Mouse (Mus musculus): Measurements from ENCODE around the gene Trmt13. TPM values are rescaled to one million over a fixed set of nuclear protein-coding genes. Genes with fewer than 3 reads are reported as not detected.

The Trmt13 gene
- polyA plus RNA-seq, 1 experiment from 2014 or later = 13.1 TPM

DNA sequence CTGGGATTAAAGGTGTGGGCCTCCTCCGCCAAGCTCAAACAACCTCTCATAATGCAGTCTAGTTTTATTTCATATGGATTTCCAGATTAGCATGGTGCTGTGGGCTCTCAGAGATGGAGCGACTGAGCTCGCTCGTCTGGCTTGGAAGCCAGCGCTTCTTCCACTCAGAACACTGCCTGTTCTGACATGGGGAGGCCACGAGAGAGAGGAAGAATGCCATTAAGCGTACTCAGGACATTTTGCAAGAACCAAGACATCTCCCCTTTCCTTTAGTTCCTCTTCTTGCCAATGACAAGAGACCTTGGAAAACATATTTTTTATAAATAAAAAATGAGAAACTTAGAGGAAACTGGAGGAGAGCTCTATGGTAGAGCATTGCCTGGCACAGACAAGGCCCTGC is 34.4 kb upstream of the Trmt13 start:
- H3K9me3 ChIP-seq (replicated peaks) = no peaks in the 10 kb centered on the region
- H3K4me3 ChIP-seq = no peak overlapping the region
- H3K27ac ChIP-seq = peak overlapping the region; percentile 17; the same call in 1 of the 2 replicates
- H3K27me3 ChIP-seq (replicated peaks) = no peaks in the 10 kb centered on the region
- peaks cover 62% of the 10 kb centered on the region for H3K36me3 ChIP-seq
- WGBS (ENCODE audit: insufficient replicate concordance) = 83% methylated on average over 7 of the region's 7 CpGs
- no peak overlapping the region for H3K9ac ChIP-seq
- peaks cover 32% of the 10 kb centered on the region for H3K4me1 ChIP-seq
- H3K4me2 ChIP-seq = no peak overlapping the region
- ATAC-seq = no peak

DNA sequence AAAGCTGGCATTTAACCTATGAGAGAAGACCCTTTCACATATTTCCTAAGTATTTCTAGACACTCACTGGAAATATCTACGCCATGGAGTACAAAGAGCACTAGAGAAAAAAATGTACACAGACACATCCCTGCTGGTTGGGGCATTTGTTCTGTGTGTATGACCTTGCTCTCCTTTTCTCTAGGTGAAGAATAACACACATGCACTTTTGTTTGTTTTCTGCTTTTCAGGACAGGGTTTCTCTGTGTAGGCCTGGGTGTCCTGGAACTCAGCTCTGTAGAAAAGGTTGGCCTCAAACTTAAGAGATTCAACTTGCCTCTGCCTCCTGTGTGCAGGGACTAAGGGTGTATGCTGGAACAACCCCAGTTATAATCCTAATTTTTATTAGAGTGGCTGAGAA is 32.0 kb upstream of the Trmt13 start:
- no peaks in the 10 kb centered on the region for H3K27me3 ChIP-seq (replicated peaks)
- WGBS (ENCODE audit: insufficient replicate concordance) = 86% methylated on average over 1 of the region's 1 CpGs
- no peaks in the 10 kb centered on the region for H3K9me3 ChIP-seq (replicated peaks)
- H3K4me1 ChIP-seq = peaks cover 25% of the 10 kb centered on the region
- no peak overlapping the region for H3K9ac ChIP-seq
- no peak overlapping the region for H3K4me3 ChIP-seq
- ATAC-seq = no peak
- peaks cover 85% of the 10 kb centered on the region for H3K36me3 ChIP-seq
- H3K27ac ChIP-seq = no peak overlapping the region
- H3K4me2 ChIP-seq = no peak overlapping the region

DNA sequence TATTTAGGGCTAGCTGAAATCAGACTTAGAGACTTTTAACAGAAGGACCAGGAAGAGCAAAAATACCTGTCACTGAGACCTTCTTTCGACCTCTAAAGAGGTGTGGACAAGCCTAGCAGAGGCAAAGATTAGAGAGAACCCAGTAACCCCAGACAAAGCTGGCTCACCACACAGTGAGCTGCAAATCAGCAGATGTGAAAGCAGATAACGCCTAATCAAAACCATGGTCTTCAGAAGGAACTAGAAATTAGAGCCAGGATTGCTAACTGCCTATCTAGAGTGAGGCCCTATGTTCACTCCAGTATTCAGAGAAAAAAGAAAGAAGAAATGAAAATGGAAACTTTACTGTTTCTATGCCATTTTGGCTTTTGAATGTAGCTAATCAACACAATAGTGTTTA is 28.0 kb upstream of the Trmt13 start:
- H3K4me2 ChIP-seq = no peak overlapping the region

DNA sequence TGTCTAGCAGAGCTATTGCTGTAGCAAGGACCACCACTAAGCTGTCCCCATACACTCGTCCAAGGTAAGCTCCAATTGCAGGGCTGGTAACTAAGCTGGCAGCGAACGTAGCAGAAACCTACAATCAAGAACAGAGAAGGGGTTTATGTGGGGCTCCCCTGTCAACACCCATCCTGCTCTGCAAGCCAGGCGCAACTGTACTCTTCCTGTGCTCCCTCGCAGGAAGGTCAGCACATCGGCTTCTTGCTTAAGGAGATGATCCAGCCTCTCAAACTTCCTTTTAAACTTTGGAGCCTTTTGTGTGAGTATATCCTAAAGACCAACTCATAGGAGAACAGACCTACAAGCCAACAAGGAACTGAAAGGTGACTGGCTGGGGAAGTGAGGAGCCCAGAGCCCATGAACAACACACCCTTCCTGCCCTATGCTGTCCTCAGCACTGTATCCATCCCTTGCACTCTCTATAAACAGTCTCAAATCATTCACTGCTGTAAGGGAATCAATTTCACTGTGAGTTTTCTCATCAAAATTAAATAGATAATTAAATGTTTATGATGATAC is 27.5 kb upstream of the Trmt13 start:
- Histone ChIP-seq H3K27ac (no peak overlapping the region), H3K4me3 (no peak overlapping the region), H3K9ac (no peak overlapping the region), H3K4me1 (peaks cover 16% of the 10 kb centered on the region), H3K9me3 (replicated peaks) (no peaks in the 10 kb centered on the region), H3K4me2 (no peak overlapping the region), H3K27me3 (replicated peaks) (no peaks in the 10 kb centered on the region), H3K36me3 (peaks cover 94% of the 10 kb centered on the region)
- no peak for ATAC-seq
- 92% methylated on average over 6 of the region's 6 CpGs for WGBS (ENCODE audit: insufficient replicate concordance)

More for the DNA sequence above, 28.0 kb upstream of the Trmt13 start:
- no peak overlapping the region for H3K4me3 ChIP-seq
- no peak overlapping the region for H3K27ac ChIP-seq
- no peak overlapping the region for H3K9ac ChIP-seq
- no peaks in the 10 kb centered on the region for H3K9me3 ChIP-seq (replicated peaks)
- 72% methylated on average over 2 of the region's 2 CpGs for WGBS (ENCODE audit: insufficient replicate concordance)
- H3K4me1 ChIP-seq = peaks cover 16% of the 10 kb centered on the region
- no peaks in the 10 kb centered on the region for H3K27me3 ChIP-seq (replicated peaks)
- ATAC-seq = peak; percentile 41; the same call in 1 of the 2 replicates
- peaks cover 95% of the 10 kb centered on the region for H3K36me3 ChIP-seq

DNA sequence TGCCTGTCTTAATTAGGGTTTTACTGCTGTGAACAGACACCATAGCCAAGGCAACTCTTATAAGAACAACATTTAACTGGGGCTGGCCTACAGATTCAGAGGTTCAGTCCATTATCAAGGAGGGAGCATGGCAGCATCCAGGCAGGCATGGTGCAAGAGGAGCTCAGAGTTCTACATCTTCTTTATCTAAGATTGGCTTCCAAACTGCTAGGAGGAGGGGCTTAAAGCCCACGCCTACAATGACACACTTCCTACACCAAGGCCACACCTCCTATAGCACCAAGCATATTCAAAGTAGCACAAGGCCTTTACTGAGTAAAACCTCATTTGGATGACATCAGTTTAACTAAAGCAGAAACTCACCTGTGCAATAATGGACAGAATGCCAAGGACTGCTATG is 25.6 kb upstream of the Trmt13 start:
- H3K36me3 ChIP-seq = peaks cover 95% of the 10 kb centered on the region
- H3K9me3 ChIP-seq (replicated peaks) = no peaks in the 10 kb centered on the region
- no peak overlapping the region for H3K4me3 ChIP-seq
- H3K27me3 ChIP-seq (replicated peaks) = no peaks in the 10 kb centered on the region
- WGBS (ENCODE audit: insufficient replicate concordance) = 57% methylated on average over 1 of the region's 1 CpGs
- ATAC-seq = peak; percentile 80
- H3K4me1 ChIP-seq = peaks cover 16% of the 10 kb centered on the region
- H3K4me2 ChIP-seq = no peak overlapping the region
- H3K27ac ChIP-seq = no peak overlapping the region
- no peak overlapping the region for H3K9ac ChIP-seq

DNA sequence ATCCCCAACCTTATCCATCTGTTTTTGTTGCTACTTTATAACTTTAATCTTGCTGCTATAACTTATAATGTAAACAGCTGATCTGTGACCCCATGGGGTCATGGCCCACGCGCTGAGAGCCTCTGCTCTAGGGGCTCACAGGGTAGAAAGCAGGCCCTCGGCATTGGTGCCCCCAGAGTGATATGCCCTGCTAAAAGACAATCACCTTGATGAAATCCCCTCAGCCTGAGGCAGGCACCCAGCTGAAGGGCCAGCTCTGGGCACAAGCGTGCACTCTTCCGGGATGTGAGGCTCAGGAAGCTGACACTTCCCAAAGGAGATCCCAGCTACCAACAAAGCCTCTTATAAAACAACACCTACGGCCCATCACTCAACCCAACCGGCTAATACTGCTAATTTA is 24.2 kb upstream of the Trmt13 start:
- Histone ChIP-seq H3K4me1 (peaks cover 15% of the 10 kb centered on the region), H3K36me3 (peaks cover 97% of the 10 kb centered on the region), H3K4me3 (no peak overlapping the region), H3K9me3 (replicated peaks) (no peaks in the 10 kb centered on the region), H3K27me3 (replicated peaks) (no peaks in the 10 kb centered on the region), H3K4me2 (no peak overlapping the region), H3K9ac (no peak overlapping the region), H3K27ac (no peak overlapping the region)
- ATAC-seq = no peak
- 87% methylated on average over 7 of the region's 7 CpGs for WGBS (ENCODE audit: insufficient replicate concordance)

DNA sequence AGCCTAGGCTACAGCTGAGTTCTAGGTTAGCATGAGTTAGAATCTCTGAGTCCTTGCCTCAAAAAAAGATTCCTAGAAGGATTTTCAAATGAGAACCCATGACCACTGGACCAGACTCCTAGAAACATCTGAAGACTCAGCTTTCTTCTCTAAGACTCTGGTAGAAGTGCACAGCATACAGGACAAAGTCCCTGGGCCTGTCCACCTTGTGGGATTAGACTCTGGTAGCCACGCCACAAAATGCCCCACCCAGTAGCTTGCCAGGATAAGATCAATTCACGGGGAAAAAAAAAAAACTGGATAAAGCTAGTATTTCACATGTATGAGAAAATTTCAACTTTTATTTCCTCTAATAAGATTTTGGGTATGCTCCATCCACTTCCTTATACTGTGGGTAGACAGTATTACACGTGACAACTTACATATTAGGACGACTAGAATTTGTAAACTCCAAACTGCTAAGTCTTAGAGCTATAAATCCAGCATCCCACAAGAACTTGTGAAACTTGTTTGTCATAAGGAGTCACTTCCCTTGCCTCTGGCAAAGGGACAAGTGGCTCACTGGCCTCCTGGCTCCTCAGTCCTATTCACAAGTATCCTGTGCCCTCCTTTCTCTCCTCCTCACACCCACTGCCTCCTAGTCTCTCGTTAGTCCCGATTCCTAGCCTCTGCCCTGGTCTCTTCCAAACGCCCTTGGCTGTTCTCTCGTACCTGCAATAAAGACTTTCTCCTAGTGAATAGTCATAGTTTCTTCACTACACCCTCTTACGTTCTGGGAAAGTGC is 23.5 kb upstream of the Trmt13 start:
- Histone ChIP-seq H3K4me1 (peaks cover 8% of the 10 kb centered on the region), H3K9me3 (replicated peaks) (no peaks in the 10 kb centered on the region), H3K9ac (no peak overlapping the region), H3K36me3 (peaks cover 97% of the 10 kb centered on the region), H3K4me2 (no peak overlapping the region), H3K4me3 (no peak overlapping the region), H3K27me3 (replicated peaks) (no peaks in the 10 kb centered on the region), H3K27ac (no peak overlapping the region)
- 78% methylated on average over 9 of the region's 9 CpGs for WGBS (ENCODE audit: insufficient replicate concordance)
- ATAC-seq = no peak

DNA sequence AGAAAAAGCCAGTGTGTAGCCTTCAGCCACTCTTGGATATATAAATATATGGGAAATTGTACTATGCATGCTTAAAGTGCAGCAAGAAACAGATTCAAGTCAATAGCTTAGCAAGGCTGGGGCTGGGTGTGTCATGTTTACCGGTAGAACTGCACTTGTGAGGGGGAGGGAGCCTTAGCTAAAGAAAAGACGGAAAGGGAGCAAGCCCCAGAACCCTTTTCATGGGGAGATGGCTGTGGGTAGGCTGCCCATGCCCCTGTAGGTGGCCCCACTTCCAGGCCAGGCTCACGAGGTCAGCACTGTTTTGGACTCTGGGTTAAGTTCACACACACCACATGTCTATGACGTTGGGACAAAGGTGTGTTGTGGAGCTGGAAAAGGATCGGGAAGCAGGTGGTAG is 21.4 kb upstream of the Trmt13 start:
- WGBS (ENCODE audit: insufficient replicate concordance) = 70% methylated on average over 5 of the region's 5 CpGs
- no peak overlapping the region for H3K4me3 ChIP-seq
- H3K27me3 ChIP-seq (replicated peaks) = no peaks in the 10 kb centered on the region
- H3K27ac ChIP-seq = no peak overlapping the region
- peaks cover 94% of the 10 kb centered on the region for H3K36me3 ChIP-seq
- no peak overlapping the region for H3K4me2 ChIP-seq
- H3K4me1 ChIP-seq = peaks cover 6% of the 10 kb centered on the region; the same call in 1 of the 2 replicates
- ATAC-seq = no peak
- no peak overlapping the region for H3K9ac ChIP-seq
- H3K9me3 ChIP-seq (replicated peaks) = no peaks in the 10 kb centered on the region

DNA sequence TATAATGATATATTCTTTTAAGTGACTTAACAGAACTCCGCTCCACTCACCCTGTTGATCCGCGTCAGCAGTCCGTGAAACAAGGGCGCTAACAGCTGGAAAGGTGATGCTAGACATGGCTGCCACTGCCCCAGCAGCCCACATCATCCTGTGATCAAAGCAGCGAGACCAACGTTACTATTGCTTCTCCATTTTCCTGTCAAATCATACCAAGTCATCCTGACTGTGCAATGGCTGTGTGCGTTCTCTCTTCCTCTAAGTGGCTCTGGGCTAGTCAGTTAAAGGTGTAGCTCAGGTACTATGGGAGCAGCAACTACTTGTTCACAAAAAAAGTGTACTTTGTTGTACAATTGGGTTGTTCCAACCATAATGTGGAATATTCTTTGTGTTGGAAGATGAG is 20.5 kb upstream of the Trmt13 start:
- H3K4me3 ChIP-seq = no peak overlapping the region
- no peak overlapping the region for H3K27ac ChIP-seq
- peaks cover 1% of the 10 kb centered on the region; the same call in 1 of the 2 replicates for H3K4me1 ChIP-seq
- 80% methylated on average over 8 of the region's 8 CpGs for WGBS (ENCODE audit: insufficient replicate concordance)
- no peak for ATAC-seq
- H3K36me3 ChIP-seq = peaks cover 93% of the 10 kb centered on the region
- no peak overlapping the region for H3K9ac ChIP-seq
- H3K4me2 ChIP-seq = no peak overlapping the region
- no peaks in the 10 kb centered on the region for H3K9me3 ChIP-seq (replicated peaks)
- H3K27me3 ChIP-seq (replicated peaks) = no peaks in the 10 kb centered on the region

DNA sequence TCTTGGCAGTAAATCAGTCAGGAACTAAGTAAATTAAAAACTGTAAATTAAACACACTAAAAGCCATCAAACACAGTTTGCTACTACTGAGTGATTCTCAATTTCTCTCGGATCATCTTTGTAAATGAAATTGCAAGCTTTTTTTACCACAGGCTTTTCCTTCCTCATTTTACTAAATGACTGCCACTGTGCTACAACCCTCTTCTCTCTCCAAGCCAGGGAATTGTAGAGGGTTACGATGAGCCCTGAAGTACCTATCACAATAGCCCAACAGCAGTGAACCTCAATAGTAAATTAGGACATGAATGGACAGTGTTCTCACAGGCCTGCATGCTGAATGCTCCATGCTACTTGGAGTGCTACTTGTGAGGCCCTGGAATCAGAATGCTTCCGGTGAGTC is 19.7 kb upstream of the Trmt13 start:
- WGBS (ENCODE audit: insufficient replicate concordance) = 80% methylated on average over 3 of the region's 3 CpGs
- Histone ChIP-seq H3K36me3 (peaks cover 90% of the 10 kb centered on the region), H3K9ac (no peak overlapping the region), H3K4me3 (no peak overlapping the region), H3K4me1 (no peaks in the 10 kb centered on the region), H3K27me3 (replicated peaks) (no peaks in the 10 kb centered on the region), H3K27ac (no peak overlapping the region), H3K4me2 (no peak overlapping the region), H3K9me3 (replicated peaks) (no peaks in the 10 kb centered on the region)
- ATAC-seq = no peak

DNA sequence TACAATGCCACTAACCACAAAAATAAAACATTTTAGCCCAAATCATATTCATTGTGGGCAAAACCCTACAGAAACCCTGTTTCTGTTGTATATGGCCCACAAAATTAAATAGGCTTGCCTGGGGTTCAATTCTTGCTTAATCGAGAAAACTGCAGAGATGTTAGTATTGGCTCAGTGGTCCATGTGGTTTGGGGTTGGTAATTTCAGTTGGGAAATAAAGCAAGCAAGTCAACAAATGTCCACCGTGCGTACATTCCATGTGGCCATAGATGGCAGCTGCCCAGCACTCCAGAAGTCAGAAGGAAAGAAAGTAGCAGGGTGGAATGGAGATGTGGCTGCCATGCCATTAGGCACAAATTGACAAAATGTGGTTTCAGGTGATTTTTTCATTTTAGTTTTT is 18.6 kb upstream of the Trmt13 start:
- H3K9ac ChIP-seq = no peak overlapping the region
- H3K27ac ChIP-seq = no peak overlapping the region
- WGBS (ENCODE audit: insufficient replicate concordance) = 86% methylated on average over 3 of the region's 3 CpGs
- no peaks in the 10 kb centered on the region for H3K9me3 ChIP-seq (replicated peaks)
- no peak overlapping the region for H3K4me2 ChIP-seq
- peaks cover 89% of the 10 kb centered on the region for H3K36me3 ChIP-seq
- no peaks in the 10 kb centered on the region for H3K4me1 ChIP-seq
- ATAC-seq = no peak
- no peak overlapping the region for H3K4me3 ChIP-seq
- no peaks in the 10 kb centered on the region for H3K27me3 ChIP-seq (replicated peaks)

DNA sequence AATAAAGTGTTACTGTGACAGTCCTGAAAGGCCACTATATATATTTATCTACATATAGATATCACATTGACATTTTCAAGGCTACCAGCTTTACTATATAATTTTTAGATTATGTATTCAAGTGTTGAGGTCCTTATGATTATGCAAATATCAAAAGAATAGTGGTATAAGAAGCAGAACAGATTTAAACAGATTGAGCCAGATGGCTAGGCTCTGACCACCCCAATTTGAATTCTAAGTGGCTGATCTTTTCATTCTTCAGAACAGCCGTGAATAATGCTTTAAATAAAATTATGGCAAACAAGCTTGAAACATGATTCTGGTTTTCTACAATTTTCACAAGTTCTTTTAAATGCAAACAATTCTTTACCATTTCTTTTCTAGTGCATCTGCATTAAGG is 17.1 kb upstream of the Trmt13 start:
- no peak overlapping the region for H3K4me2 ChIP-seq
- H3K27me3 ChIP-seq (replicated peaks) = no peaks in the 10 kb centered on the region
- H3K4me3 ChIP-seq = no peak overlapping the region
- no peaks in the 10 kb centered on the region for H3K9me3 ChIP-seq (replicated peaks)
- H3K27ac ChIP-seq = no peak overlapping the region
- WGBS (ENCODE audit: insufficient replicate concordance) = 74% methylated on average over 1 of the region's 1 CpGs
- peaks cover 90% of the 10 kb centered on the region for H3K36me3 ChIP-seq
- no peak overlapping the region for H3K9ac ChIP-seq
- H3K4me1 ChIP-seq = no peaks in the 10 kb centered on the region
- no peak for ATAC-seq
